Mouse (Mus musculus) kidney, embryonic 14.5 days (tissue): ENCODE results near the gene Serpinb1a. TPM values are rescaled to one million over a fixed set of nuclear protein-coding genes. Genes with fewer than 3 reads are reported as not detected.
A peak's percentile ranks its signal among the peaks of the same experiment; 100 is the strongest.

ENCODE experiments used
- ATAC-seq: fragments of 200-750 bp; cut with Nextera tagmentation; 2 replicates; pipeline ENCODE4 v1.8.0; 2017; ENCODE audit warnings: moderate number of reproducible peaks, mild to moderate bottlenecking, moderate TSS enrichment, moderate library complexity; ENCODE audit not compliant: low FRiP score, low TSS enrichment
- H3K27ac ChIP-seq: fragments of 300-500 bp; sonication (generic); 2 replicates; pipeline ENCODE4 v1.5.1; 2014; ENCODE audit warnings: low read depth, mild to moderate bottlenecking, low read length, moderate library complexity, mixed read lengths
- H3K27me3 ChIP-seq: fragments of 300-500 bp; sonication (generic); 2 replicates; pipeline ENCODE4 v1.6.1; 2014; ENCODE audit warnings: mild to moderate bottlenecking, low read length; ENCODE audit not compliant: control insufficient read depth, insufficient read depth
- H3K36me3 ChIP-seq: fragments of 300-500 bp; sonication (generic); 2 replicates; pipeline ENCODE4 v1.6.1; 2014; ENCODE audit warnings: low read length, mixed read lengths; ENCODE audit not compliant: control insufficient read depth, insufficient read depth
- H3K4me1 ChIP-seq: fragments of 300-500 bp; sonication (generic); 2 replicates; pipeline ENCODE4 v1.6.1; 2014; ENCODE audit warnings: low read length, mixed read lengths; ENCODE audit not compliant: control insufficient read depth, insufficient read depth
- H3K4me2 ChIP-seq: fragments of 300-500 bp; sonication (generic); replicated peaks from 2 replicates; pipeline ENCODE4 v1.6.1; 2014; ENCODE audit warnings: low read depth, mild to moderate bottlenecking, low read length
- H3K4me3 ChIP-seq: fragments of 300-500 bp; sonication (generic); 2 replicates; pipeline ENCODE4 v1.5.1; 2014; ENCODE audit warnings: mild to moderate bottlenecking, low read length
- H3K9ac ChIP-seq: fragments of 300-500 bp; sonication (generic); 2 replicates; pipeline ENCODE4 v1.6.1; 2014; ENCODE audit warnings: low read depth, mild to moderate bottlenecking, low read length, moderate library complexity
- H3K9me3 ChIP-seq: fragments of 300-500 bp; sonication (generic); 2 replicates; pipeline ENCODE4 v1.6.1; 2016; ENCODE audit warnings: low read length; ENCODE audit not compliant: control insufficient read depth
- WGBS: fragments of 180-500 bp; shearing (Covaris S2); extraction: QIAGEN DNeasy Blood & Tissue Kit; methylation state at CpG from one replicate; pipeline ENCODE4 v1.1.7; 2014; 5-methylcytosine and 5-hydroxymethylcytosine counted together
- polyA plus RNA-seq: library from polyadenylated mRNA; unstranded; fragments of >200 nt; fragmentation: Nextera tagmentation; extraction: Ambion mirVana; gene quantifications from 2 replicates; pipeline ENCODE4 v1.2.1, GENCODE M21; 2014

The Serpinb1a gene
- polyA plus RNA-seq, 1 experiment from 2014 or later, result 7.9 TPM

DNA sequence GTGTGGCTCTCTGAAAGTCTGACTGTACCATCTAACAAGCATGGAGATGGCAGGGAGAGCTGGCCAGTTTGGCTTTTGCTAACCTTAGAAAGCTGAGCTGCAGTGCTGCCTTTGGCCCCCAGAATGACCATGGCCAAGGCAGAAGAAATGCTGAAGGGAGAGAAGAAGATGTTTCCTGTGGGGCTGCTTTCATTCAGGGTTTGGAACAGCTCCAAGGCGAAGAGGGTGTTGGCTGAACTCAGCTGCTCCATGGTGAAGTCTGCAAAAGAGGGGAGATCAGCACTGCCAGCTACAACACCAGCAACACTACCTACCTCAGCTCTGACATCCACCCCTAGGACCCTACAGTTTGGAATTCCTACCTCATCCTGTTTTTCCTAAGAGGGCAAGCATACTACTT lies 829 bp downstream of the Serpinb1a start:
- no peak overlapping the region for H3K4me2 ChIP-seq
- H3K9me3 ChIP-seq, result no peaks in the 10 kb centered on the region
- H3K4me1 ChIP-seq, result peaks cover 7% of the 10 kb centered on the region; the same call in 1 of the 2 replicates
- H3K9ac ChIP-seq, result no peak overlapping the region
- no peak overlapping the region for H3K27ac ChIP-seq
- ATAC-seq, result no peak
- no peaks in the 10 kb centered on the region for H3K27me3 ChIP-seq
- no peak overlapping the region for H3K4me3 ChIP-seq
- H3K36me3 ChIP-seq, result no peaks in the 10 kb centered on the region
- WGBS, result 76% methylated on average over 1 of the region's 1 CpGs

DNA sequence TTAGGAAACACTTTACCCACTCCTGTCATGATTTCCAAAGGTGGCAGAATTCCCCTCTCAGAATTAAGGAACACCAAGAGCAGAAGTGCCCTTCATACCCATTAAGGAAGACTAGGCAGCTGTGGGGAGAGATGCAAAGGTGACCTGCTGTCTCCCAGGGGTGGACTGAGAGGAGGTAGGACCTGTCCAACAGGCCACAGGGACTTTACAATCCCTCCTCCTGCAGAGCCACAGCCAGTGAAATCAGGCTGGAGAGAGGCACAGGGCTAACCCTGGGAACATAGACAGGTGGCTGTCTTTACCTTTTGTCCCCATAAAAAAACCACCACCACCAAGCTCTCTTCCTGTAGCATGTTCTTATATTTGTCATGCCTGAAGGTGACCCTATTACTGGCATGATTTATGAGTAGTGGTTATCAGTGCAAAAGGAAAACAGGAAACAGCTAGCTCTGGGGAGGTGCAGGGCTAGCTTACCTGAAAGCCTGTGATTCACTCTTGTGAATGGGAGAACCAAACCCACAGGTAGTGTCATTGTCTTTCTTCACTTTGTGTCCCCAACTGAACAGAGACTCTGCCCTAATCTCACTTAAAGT lies 1.4 kb downstream of the Serpinb1a start:
- Histone ChIP-seq H3K4me2 (no peak overlapping the region), H3K9ac (no peak overlapping the region), H3K4me3 (no peak overlapping the region), H3K4me1 (peaks cover 7% of the 10 kb centered on the region; the same call in 1 of the 2 replicates), H3K27ac (no peak overlapping the region), H3K27me3 (no peaks in the 10 kb centered on the region), H3K9me3 (no peaks in the 10 kb centered on the region), H3K36me3 (no peaks in the 10 kb centered on the region)
- ATAC-seq, result peak; percentile 32; the same call in 1 of the 2 replicates

DNA sequence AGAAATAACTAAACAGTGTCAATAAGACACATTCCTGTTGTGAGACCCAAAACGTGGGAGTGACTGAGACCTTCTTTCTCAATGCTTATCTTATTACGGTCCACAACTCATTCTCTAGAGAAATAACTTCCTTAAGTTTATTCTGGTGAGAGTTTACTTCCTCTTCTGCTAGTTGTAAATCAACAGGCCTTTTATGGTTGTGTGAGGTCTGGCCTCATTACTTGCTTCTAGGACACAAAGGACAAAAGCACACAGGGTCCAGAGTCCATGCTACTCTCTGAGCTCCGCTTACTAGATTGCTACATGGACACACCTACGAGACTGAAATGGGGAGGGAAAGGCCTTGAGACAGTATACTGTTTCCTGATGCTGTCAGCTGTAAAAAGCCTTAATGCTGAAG lies 1.9 kb downstream of the Serpinb1a start:
- Histone ChIP-seq H3K36me3 (no peaks in the 10 kb centered on the region), H3K27me3 (no peaks in the 10 kb centered on the region), H3K4me1 (peaks cover 7% of the 10 kb centered on the region; the same call in 1 of the 2 replicates), H3K9ac (no peak overlapping the region), H3K4me2 (no peak overlapping the region), H3K4me3 (no peak overlapping the region), H3K27ac (no peak overlapping the region), H3K9me3 (no peaks in the 10 kb centered on the region)
- ATAC-seq, result no peak
- WGBS, result 13% methylated on average over 4 of the region's 4 CpGs

DNA sequence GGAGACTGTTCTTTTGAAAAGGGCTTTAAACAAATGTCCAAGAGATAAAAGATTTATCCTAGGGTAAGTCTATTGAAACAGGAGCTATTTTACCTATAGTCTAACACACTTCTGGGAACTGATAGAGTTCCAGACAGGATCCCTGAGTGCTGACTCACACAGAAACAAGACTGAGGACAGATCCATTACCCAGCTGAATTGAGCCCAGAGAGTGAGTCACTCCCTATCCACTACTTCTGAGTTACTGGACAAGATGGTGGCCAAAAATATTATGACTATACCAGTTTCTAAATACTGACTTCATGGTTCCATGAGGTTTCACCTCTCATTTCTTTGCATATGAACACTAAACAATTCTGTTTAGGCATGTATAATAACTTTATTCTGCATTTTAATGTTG lies 4.8 kb downstream of the Serpinb1a start:
- no peak overlapping the region for H3K4me2 ChIP-seq

DNA sequence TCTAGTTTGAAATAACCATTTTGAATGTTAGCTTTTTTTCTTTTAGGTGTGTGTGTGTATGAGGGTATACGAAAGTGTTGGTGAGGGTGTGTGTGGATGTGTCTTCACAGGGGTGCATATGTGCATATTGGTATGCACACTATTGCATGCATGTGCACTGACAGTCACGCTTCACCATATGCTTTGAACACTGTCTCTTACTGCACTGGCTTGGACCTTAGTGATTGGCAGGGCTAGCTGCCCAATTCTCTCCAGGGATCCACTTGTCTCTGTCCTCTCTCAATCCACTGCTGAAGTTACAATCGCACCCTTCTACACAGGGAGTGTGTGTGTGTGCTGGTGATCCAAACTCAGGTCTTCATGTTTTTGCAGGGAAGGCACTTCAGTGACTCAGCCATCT lies 9.6 kb downstream of the Serpinb1a start:
- Histone ChIP-seq H3K4me2 (no peak overlapping the region), H3K4me3 (no peak overlapping the region), H3K36me3 (no peaks in the 10 kb centered on the region), H3K27ac (no peak overlapping the region), H3K27me3 (no peaks in the 10 kb centered on the region), H3K4me1 (no peaks in the 10 kb centered on the region), H3K9me3 (no peaks in the 10 kb centered on the region), H3K9ac (no peak overlapping the region)
- ATAC-seq, result no peak
- WGBS, result 83% methylated on average over 3 of the region's 3 CpGs

More for the DNA sequence above, 4.8 kb downstream of the Serpinb1a start:
- H3K9me3 ChIP-seq, result no peaks in the 10 kb centered on the region
- H3K27ac ChIP-seq, result no peak overlapping the region
- ATAC-seq, result no peak
- no peaks in the 10 kb centered on the region for H3K27me3 ChIP-seq
- H3K9ac ChIP-seq, result no peak overlapping the region
- H3K4me3 ChIP-seq, result no peak overlapping the region
- H3K4me1 ChIP-seq, result peaks cover 7% of the 10 kb centered on the region; the same call in 1 of the 2 replicates
- no peaks in the 10 kb centered on the region for H3K36me3 ChIP-seq

DNA sequence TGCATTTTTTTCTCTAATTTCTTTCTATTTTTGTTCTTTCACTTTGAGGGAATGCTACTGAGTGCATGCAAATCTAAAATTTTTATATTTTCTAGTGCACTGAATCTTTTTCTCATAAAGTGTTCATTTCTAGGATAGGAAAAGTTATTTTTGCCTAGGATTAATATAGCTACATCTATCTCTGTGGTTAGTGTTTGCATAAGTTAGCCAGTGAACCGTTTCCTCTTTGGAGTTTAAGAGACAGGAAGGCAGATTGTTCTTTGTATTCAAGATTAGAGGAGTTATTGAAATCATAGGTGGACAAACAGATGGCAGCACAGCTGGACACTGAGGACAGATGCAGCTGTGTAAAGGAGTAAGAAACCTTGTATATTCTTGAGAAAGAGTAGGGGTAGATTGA lies 11.7 kb downstream of the Serpinb1a start:
- no peak overlapping the region for H3K27ac ChIP-seq
- 57% methylated on average over 1 of the region's 1 CpGs for WGBS
- no peak for ATAC-seq

DNA sequence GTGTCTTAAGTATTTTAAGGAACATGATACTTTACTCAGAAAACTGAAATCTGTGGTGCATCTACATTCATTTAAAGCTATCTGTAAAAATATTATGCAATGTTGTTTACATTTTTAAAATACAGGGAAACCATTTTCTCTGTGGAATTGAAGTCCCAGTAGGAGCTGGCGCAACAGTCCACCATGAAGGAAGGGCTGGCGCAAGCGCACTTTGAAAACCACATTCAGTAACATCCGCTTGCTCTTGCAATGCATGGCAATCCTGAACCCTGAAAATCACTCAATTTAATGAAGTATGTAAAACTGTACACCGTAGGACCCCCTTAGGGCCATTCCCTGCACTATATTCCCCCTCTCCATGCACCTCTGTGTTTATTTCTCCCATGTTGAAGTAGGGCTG lies 16.5 kb downstream of the Serpinb1a start:
- H3K27me3 ChIP-seq, result no peaks in the 10 kb centered on the region
- no peak overlapping the region for H3K27ac ChIP-seq
- ATAC-seq, result no peak

More for the DNA sequence above, 11.7 kb downstream of the Serpinb1a start:
- no peak overlapping the region for H3K4me2 ChIP-seq
- H3K4me3 ChIP-seq, result no peak overlapping the region
- no peaks in the 10 kb centered on the region for H3K36me3 ChIP-seq
- no peaks in the 10 kb centered on the region for H3K9me3 ChIP-seq
- no peaks in the 10 kb centered on the region for H3K4me1 ChIP-seq
- no peak overlapping the region for H3K9ac ChIP-seq
- H3K27me3 ChIP-seq, result no peaks in the 10 kb centered on the region

DNA sequence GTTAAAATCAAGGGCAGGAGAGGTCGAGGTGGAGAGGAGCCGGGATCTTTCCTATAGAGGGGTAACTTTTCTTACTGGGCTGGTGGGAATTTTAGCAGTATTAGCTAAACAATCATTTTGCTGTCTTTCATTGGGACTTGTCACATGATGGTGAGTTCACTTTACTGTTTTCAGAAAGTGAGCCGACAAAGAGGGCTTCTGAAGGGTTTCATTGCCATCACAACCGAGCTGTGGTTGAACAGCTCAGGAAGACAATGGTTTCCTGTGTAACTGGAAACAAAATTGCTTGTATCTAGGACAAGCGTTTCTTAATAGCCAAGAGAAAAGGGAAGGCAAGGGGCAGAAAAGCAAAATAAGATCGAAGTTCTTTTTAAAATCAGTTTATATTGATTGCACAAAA lies 17.7 kb downstream of the Serpinb1a start:
- Histone ChIP-seq H3K4me1 (no peaks in the 10 kb centered on the region), H3K27ac (no peak overlapping the region), H3K9ac (no peak overlapping the region), H3K4me3 (no peak overlapping the region), H3K9me3 (no peaks in the 10 kb centered on the region), H3K4me2 (no peak overlapping the region), H3K27me3 (no peaks in the 10 kb centered on the region), H3K36me3 (no peaks in the 10 kb centered on the region)
- 78% methylated on average over 6 of the region's 6 CpGs for WGBS
- no peak for ATAC-seq

More for the DNA sequence above, 16.5 kb downstream of the Serpinb1a start:
- H3K9me3 ChIP-seq, result no peaks in the 10 kb centered on the region
- H3K4me2 ChIP-seq, result no peak overlapping the region
- no peaks in the 10 kb centered on the region for H3K36me3 ChIP-seq
- H3K9ac ChIP-seq, result no peak overlapping the region
- H3K4me1 ChIP-seq, result no peaks in the 10 kb centered on the region
- 91% methylated on average over 5 of the region's 5 CpGs for WGBS
- H3K4me3 ChIP-seq, result no peak overlapping the region

DNA sequence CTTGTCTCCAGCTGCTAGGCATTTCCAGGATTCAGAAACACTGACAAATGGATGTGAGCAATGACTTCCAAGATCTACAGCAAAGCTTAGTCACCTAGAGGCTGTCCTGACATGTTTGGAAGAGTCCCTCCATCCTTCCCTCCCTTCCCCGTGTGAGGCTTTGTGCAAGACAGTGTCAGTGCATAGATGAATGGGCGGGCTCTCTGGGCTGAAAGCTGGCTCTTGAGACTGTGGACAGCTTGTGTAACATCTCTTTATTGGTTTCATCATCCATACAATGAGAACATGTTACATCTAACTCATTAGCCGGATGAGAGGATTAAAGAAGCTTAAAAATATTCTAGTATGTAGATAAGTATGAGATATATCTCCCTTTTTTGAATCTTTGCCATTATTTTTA lies 18.2 kb downstream of the Serpinb1a start:
- Histone ChIP-seq H3K9ac (no peak overlapping the region), H3K27me3 (no peaks in the 10 kb centered on the region), H3K4me3 (no peak overlapping the region), H3K27ac (no peak overlapping the region), H3K4me1 (no peaks in the 10 kb centered on the region), H3K4me2 (no peak overlapping the region), H3K9me3 (no peaks in the 10 kb centered on the region), H3K36me3 (no peaks in the 10 kb centered on the region)
- 75% methylated on average over 3 of the region's 3 CpGs for WGBS
- no peak for ATAC-seq
